Mouse (Mus musculus) stomach, postnatal 0 days (tissue): ENCODE data around the gene Nectin4. TPM values are rescaled to one million over a fixed set of nuclear protein-coding genes. Genes with fewer than 3 reads are reported as not detected.

Source experiments
- ATAC-seq: fragments of 200-750 bp; cut with Nextera tagmentation; 2 replicates; pipeline ENCODE4 v1.8.0; 2017; ENCODE audit not compliant: low FRiP score, low TSS enrichment
- DNase-seq: peaks from one replicate; pipeline ENCODE4 v3.0.0-alpha.2; 2016; ENCODE audit warnings: low spot score
- H3K27ac ChIP-seq: fragments of 300-500 bp; sonication (generic); replicated peaks from 2 replicates; pipeline ENCODE4 v1.5.1; 2014; ENCODE audit warnings: mild to moderate bottlenecking, control low read depth
- H3K27me3 ChIP-seq: fragments of 300-500 bp; sonication (generic); 2 replicates; pipeline ENCODE4 v1.6.1; 2014; ENCODE audit warnings: low read length; ENCODE audit not compliant: control insufficient read depth, insufficient read depth
- H3K36me3 ChIP-seq: fragments of 300-500 bp; sonication (generic); 2 replicates; pipeline ENCODE4 v1.6.1; 2014; ENCODE audit warnings: low read length, mixed read lengths; ENCODE audit not compliant: control insufficient read depth, insufficient read depth
- H3K4me1 ChIP-seq: fragments of 300-500 bp; sonication (generic); replicated peaks from 2 replicates; pipeline ENCODE4 v1.6.1; 2014; ENCODE audit warnings: antibody characterized with exemption; ENCODE audit not compliant: control insufficient read depth, insufficient read depth
- H3K4me2 ChIP-seq: fragments of 300-500 bp; sonication (generic); replicated peaks from 2 replicates; pipeline ENCODE4 v1.6.1; 2014; ENCODE audit warnings: low read depth, mild to moderate bottlenecking, control low read depth, moderate library complexity
- H3K4me3 ChIP-seq: fragments of 300-500 bp; sonication (generic); 2 replicates; pipeline ENCODE4 v1.5.1; 2014; ENCODE audit warnings: low read depth, low read length, control low read depth
- H3K9ac ChIP-seq: fragments of 300-500 bp; sonication (generic); 2 replicates; pipeline ENCODE4 v1.6.1; 2014; ENCODE audit warnings: mild to moderate bottlenecking, low read length, control low read depth, mixed read lengths
- H3K9me3 ChIP-seq: fragments of 300-500 bp; sonication (generic); 2 replicates; pipeline ENCODE4 v1.6.1; 2016; ENCODE audit warnings: low read length; ENCODE audit not compliant: control insufficient read depth
- CTCF ChIP-seq: IDR thresholded peaks from 2 replicates; pipeline ENCODE4 v1.5.1; 2016; ENCODE audit warnings: antibody characterized with exemption, low read depth, mild to moderate bottlenecking, moderate library complexity
- EP300 ChIP-seq: optimal IDR thresholded peaks from 2 replicates; pipeline ENCODE3; 2016; ENCODE audit warnings: antibody characterized with exemption
- WGBS: fragments of 180-500 bp; shearing (Covaris S2); extraction: QIAGEN DNeasy Blood & Tissue Kit; methylation state at CpG from one replicate; pipeline ENCODE4 v1.1.7; 2014; 5-methylcytosine and 5-hydroxymethylcytosine counted together
- polyA plus RNA-seq: library from polyadenylated mRNA; unstranded; fragments of >200 nt; fragmentation: Nextera tagmentation; extraction: Ambion mirVana; gene quantifications from 2 replicates; pipeline ENCODE4 v1.2.1, GENCODE M21; 2015

Gene Nectin4
- polyA plus RNA-seq, 1 experiment from 2014 or later = 45.5 TPM

GRCm38 (mm10) chr1:171419291-171419882 is 49.5 kb downstream of the Nectin4 start:
- Histone ChIP-seq H3K9ac (no peak overlapping the region), H3K9me3 (no peaks in the 10 kb centered on the region), H3K27ac (no peak overlapping the region), H3K27me3 (no peaks in the 10 kb centered on the region), H3K36me3 (peaks cover 15% of the 10 kb centered on the region), H3K4me1 (no peaks in the 10 kb centered on the region), H3K4me3 (no peak overlapping the region), H3K4me2 (no peak overlapping the region)
- 49% methylated on average over 12 of the region's 12 CpGs for WGBS
- TF ChIP-seq EP300 (no peak), CTCF (no peak)
- ATAC-seq (peak; percentile 25; the same call in 1 of the 2 replicates), DNase-seq (no peak)

- Histone ChIP-seq H3K4me2 (no peak overlapping the region), H3K9ac (no peak overlapping the region), H3K36me3 (peaks cover 15% of the 10 kb centered on the region), H3K4me1 (0 out of 2 replicates have a peak, but pooled peaks cover under 1% of the 10 kb centered on the region), H3K4me3 (no peak overlapping the region), H3K27ac (no peak overlapping the region), H3K27me3 (no peaks in the 10 kb centered on the region), H3K9me3 (no peaks in the 10 kb centered on the region)
- no peak for TF ChIP-seq CTCF
- no peak for TF ChIP-seq EP300
- no peak for DNase-seq
- WGBS = 78% methylated on average over 5 of the region's 5 CpGs
- ATAC-seq = no peak
These were observed 50.0 kb downstream of the Nectin4 start for GRCm38 (mm10) chr1:171419905-171420304.

- TF ChIP-seq EP300 (no peak), CTCF (no peak)
- ATAC-seq (peak; percentile 14; the same call in 1 of the 2 replicates), DNase-seq (peak; percentile 38)
- WGBS = 71% methylated on average over 8 of the region's 8 CpGs
- Histone ChIP-seq H3K27me3 (no peaks in the 10 kb centered on the region), H3K4me1 (0 out of 2 replicates have a peak, but pooled peaks cover 4% of the 10 kb centered on the region), H3K9me3 (no peaks in the 10 kb centered on the region), H3K9ac (no peak overlapping the region), H3K27ac (no peak overlapping the region), H3K4me3 (no peak overlapping the region), H3K4me2 (no peak overlapping the region), H3K36me3 (peaks cover 8% of the 10 kb centered on the region)
These were observed 52.7 kb downstream of the Nectin4 start for GRCm38 (mm10) chr1:171422504-171423095.

GRCm38 (mm10) chr1:171424638-171425037 is 54.7 kb downstream of the Nectin4 start:
- no peak overlapping the region for H3K4me3 ChIP-seq
- WGBS = 31% methylated on average over 5 of the region's 5 CpGs
- H3K4me1 ChIP-seq = 0 out of 2 replicates have a peak, but pooled peaks cover 4% of the 10 kb centered on the region
- no peak for DNase-seq
- H3K4me2 ChIP-seq = no peak overlapping the region
- no peak for TF ChIP-seq CTCF
- TF ChIP-seq EP300 = no peak
- no peak overlapping the region; the same call in 1 of the 2 replicates for H3K27ac ChIP-seq
- peaks cover 2% of the 10 kb centered on the region; the same call in 1 of the 2 replicates for H3K36me3 ChIP-seq
- no peaks in the 10 kb centered on the region for H3K9me3 ChIP-seq
- peak; percentile 27; the same call in 1 of the 2 replicates for ATAC-seq
- no peaks in the 10 kb centered on the region for H3K27me3 ChIP-seq
- no peak overlapping the region for H3K9ac ChIP-seq

GRCm38 (mm10) chr1:171425126-171425525 is 55.2 kb downstream of the Nectin4 start:
- ATAC-seq = peak; percentile 62; the same call in 1 of the 2 replicates
- Histone ChIP-seq H3K27me3 (no peaks in the 10 kb centered on the region), H3K4me2 (no peak overlapping the region), H3K9ac (no peak overlapping the region), H3K9me3 (no peaks in the 10 kb centered on the region), H3K27ac (no peak overlapping the region; the same call in 1 of the 2 replicates), H3K4me3 (no peak overlapping the region), H3K4me1 (0 out of 2 replicates have a peak, but pooled peaks cover 4% of the 10 kb centered on the region), H3K36me3 (no peaks in the 10 kb centered on the region)
- TF ChIP-seq EP300 = no peak
- no peak for TF ChIP-seq CTCF
- DNase-seq = no peak
- 28% methylated on average over 4 of the region's 4 CpGs for WGBS

- Histone ChIP-seq H3K4me3 (no peak overlapping the region), H3K9me3 (no peaks in the 10 kb centered on the region), H3K27ac (no peak overlapping the region), H3K4me2 (no peak overlapping the region), H3K9ac (no peak overlapping the region), H3K4me1 (no peaks in the 10 kb centered on the region), H3K27me3 (no peaks in the 10 kb centered on the region), H3K36me3 (no peaks in the 10 kb centered on the region)
- WGBS = 76% methylated on average over 5 of the region's 5 CpGs
- no peak for ATAC-seq
- TF ChIP-seq EP300 (no peak), CTCF (no peak)
- no peak for DNase-seq
These were observed 62.3 kb downstream of the Nectin4 start for GRCm38 (mm10) chr1:171432158-171432557.
